Mouse (Mus musculus): ENCODE data around the gene Cdk1.

The Cdk1 gene

GRCm38 (mm10) chr10:69311867-69312266 lies 40.9 kb downstream of the Cdk1 start:
- in situ Hi-C loops (cut with MboI, MseI), result no loop called here

GRCm38 (mm10) chr10:69309109-69309508 lies 43.6 kb downstream of the Cdk1 start:
- in situ Hi-C loops (cut with MboI, MseI), result no loop called here

GRCm38 (mm10) chr10:69307067-69307466 lies 45.7 kb downstream of the Cdk1 start:
- in situ Hi-C loops (cut with MboI, MseI), result no loop called here

DNA sequence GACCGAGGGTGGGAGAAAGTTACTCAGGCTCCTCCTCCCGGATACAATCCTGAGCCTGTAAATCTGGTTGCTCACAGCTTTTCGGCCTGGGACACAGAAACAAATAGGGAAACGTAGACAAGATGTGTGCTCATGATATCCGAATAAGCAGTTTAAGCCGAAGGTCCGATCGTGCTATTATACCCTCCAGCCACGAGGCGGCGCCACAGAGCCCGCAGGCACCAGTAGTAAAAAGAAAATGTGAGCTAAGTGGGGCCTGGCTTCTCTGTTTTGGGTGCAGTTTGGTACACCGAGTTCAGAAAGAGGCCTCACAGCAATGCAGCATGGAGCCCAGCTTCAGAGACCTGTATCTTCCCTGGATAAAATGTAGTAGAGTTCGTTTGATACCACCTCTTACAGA lies 46.5 kb downstream of the Cdk1 start:
- in situ Hi-C loops (cut with MboI, MseI), result no loop called here

GRCm38 (mm10) chr10:69305600-69305999 lies 47.1 kb downstream of the Cdk1 start:
- in situ Hi-C loops (cut with MboI, MseI), result no loop called here

DNA sequence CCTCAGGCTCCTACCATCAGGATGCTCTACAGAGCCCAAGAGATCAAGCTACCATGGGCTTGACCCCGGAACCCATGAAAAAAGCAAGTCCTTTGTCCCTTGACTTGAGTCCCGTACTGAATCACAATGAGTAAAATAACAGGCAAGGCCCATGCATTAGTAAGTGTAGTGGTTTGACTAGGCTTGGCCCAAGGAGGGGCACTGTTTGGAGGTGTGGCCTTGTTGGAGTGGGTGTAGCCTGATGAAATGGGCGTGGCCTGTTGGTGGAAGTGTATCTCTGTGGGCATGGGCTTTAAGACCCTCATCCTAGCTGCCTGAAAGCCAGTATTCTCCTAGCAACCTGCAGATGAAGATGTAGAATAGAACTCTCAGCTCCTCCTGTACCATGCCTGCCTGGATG lies 47.9 kb downstream of the Cdk1 start:
- in situ Hi-C loops (cut with MboI, MseI), result no loop called here

DNA sequence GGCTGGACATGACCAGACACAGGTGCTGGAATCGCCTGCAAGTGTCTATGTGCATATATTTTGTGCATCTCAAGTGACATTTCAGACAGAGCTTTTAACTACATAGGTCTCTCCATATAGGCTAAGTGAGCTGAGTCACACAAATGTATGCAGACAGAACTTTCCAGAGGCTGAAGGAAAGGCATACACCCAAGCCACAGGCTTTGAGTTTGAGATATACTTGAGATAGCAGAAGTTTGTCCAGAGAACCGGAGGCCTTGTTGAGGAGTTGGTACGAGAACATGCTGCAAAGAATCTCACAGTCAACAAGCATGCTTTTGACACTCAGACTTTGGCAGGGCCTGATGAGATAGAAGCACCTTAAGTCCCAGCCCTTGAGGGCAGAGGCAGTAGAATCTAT lies 50.1 kb downstream of the Cdk1 start:
- in situ Hi-C loops (cut with MboI, MseI), result no loop called here

DNA sequence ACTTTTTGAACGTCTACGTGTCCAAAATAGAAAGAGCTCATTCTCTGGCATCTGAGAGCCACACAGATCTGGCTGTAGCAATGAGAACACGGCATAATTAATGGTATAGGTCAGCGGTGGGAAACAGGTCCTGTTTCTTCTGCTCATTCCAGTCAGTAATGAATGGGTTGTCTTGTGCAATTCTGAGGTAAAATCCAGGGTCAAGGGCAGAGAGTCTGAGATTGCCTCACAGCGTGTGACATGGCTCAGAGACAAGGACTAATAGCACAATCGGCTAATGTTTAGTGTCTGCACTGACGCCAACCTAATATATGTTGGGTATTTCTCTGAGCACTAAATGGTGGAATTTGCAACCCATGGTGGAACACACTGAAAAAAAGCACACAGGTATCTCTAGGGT lies 52.8 kb downstream of the Cdk1 start:
- in situ Hi-C loops (cut with MboI, MseI), result no loop called here

- in situ Hi-C loops (cut with MboI, MseI), result no loop called here
Measured at GRCm38 (mm10) chr10:69295919-69296318, 56.8 kb downstream of the Cdk1 start.

DNA sequence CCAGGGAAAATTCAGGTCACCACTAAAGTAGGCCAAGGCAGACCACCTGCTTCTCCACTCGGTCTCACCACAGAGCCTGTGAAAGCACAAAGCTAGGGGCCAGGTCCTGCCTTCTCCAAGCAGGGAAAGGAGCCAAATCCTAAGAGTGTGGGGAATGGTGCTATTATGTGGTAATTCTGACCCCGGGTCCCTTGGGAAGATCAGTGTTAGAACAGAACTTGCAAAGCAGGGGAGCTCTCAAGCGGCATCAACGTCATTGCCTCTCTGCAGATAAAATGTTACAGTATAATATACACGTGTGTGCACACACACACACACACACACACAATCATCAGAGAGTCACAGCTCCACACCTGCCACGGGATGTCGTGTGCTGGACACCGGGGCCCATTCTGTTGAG lies 62.0 kb downstream of the Cdk1 start:
- in situ Hi-C loops (cut with MboI, MseI), result no loop called here

GRCm38 (mm10) chr10:69288720-69289119 lies 64.0 kb downstream of the Cdk1 start:
- in situ Hi-C loops (cut with MboI, MseI), result no loop called here

- in situ Hi-C loops (cut with MboI, MseI), result no loop called here
Measured at GRCm38 (mm10) chr10:69288086-69288485, 64.7 kb downstream of the Cdk1 start.

- in situ Hi-C loops (cut with MboI, MseI), result no loop called here
Measured at GRCm38 (mm10) chr10:69286939-69287338, 65.8 kb downstream of the Cdk1 start.
